Mouse (Mus musculus): Measurements from ENCODE around the gene Rbm19.

DNA sequence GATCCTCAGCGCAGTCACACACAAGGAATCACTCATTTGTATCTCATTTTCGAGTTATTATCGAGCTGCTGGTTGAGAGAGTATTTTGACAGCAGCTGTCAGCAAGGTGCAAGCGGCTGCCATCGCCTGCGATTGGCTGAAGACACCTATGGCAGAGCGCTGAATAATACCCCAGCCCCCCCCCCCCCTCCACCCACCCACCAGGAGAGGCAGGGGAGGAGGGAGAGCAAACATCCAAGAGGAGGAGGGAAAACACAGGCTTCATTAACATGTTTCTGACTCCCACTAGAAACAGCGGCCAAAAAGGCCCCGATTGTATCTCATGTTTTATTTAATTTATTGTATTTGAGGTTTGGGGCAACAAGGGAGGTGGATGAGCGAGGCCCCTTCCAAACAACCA lies 39.4 kb downstream of the Rbm19 start:
- no peak for TF ChIP-seq GATA1 (IDR thresholded peaks at IDR 0.05; ENCODE audit: low read length)
- no peak for TF ChIP-seq TAL1 (IDR thresholded peaks at IDR 0.05; ENCODE audit: low read length)
